Mouse (Mus musculus) liver, embryonic 11.5 days (tissue): ENCODE results near the gene Zcchc3. TPM values are rescaled to one million over a fixed set of nuclear protein-coding genes. Genes with fewer than 3 reads are reported as not detected.

Experiments used
- ATAC-seq: fragments of 200-750 bp; cut with Nextera tagmentation; replicated peaks from 2 replicates; pipeline ENCODE4 v1.8.0; 2017; ENCODE audit warnings: moderate number of reproducible peaks, mild to moderate bottlenecking, moderate TSS enrichment, moderate library complexity; ENCODE audit not compliant: low FRiP score
- DNase-seq: peaks from one replicate; pipeline ENCODE4 v3.0.0-alpha.2; 2017; ENCODE audit warnings: low spot score
- H3K27ac ChIP-seq: fragments of 300-500 bp; sonication (generic); 2 replicates; pipeline ENCODE4 v1.5.1; 2014; ENCODE audit warnings: mild to moderate bottlenecking, low read depth, low read length, control low read depth
- H3K27me3 ChIP-seq: fragments of 300-500 bp; sonication (generic); replicated peaks from 2 replicates; pipeline ENCODE4 v1.6.1; 2014; ENCODE audit warnings: low read length, mixed read lengths; ENCODE audit not compliant: control insufficient read depth, insufficient read depth
- H3K36me3 ChIP-seq: fragments of 300-500 bp; sonication (generic); 2 replicates; pipeline ENCODE4 v1.6.1; 2014; ENCODE audit warnings: mild to moderate bottlenecking, low read length, moderate library complexity, mixed read lengths; ENCODE audit not compliant: control insufficient read depth, insufficient read depth
- H3K4me1 ChIP-seq: fragments of 300-500 bp; sonication (generic); replicated peaks from 2 replicates; pipeline ENCODE4 v1.6.1; 2014; ENCODE audit warnings: low read length, mixed read lengths; ENCODE audit not compliant: control insufficient read depth, insufficient read depth
- H3K4me2 ChIP-seq: fragments of 300-500 bp; sonication (generic); 2 replicates; pipeline ENCODE4 v1.6.1; 2014; ENCODE audit warnings: mild to moderate bottlenecking, control low read depth, moderate library complexity
- H3K4me3 ChIP-seq: fragments of 300-500 bp; sonication (generic); 2 replicates; pipeline ENCODE4 v1.5.1; 2014; ENCODE audit warnings: low read depth, low read length, control low read depth
- H3K9ac ChIP-seq: fragments of 300-500 bp; sonication (generic); 2 replicates; pipeline ENCODE4 v1.6.1; 2014; ENCODE audit warnings: low read depth, low read length, control low read depth
- H3K9me3 ChIP-seq: fragments of 300-500 bp; sonication (generic); 2 replicates; pipeline ENCODE4 v1.6.1; 2016; ENCODE audit warnings: low read length, inconsistent platforms, mixed read lengths; ENCODE audit not compliant: control insufficient read depth
- WGBS: fragments of 180-500 bp; shearing (Covaris S2); extraction: QIAGEN DNeasy Blood & Tissue Kit; methylation state at CpG from one replicate; pipeline ENCODE4 v1.1.7; 2014; 5-methylcytosine and 5-hydroxymethylcytosine counted together
- polyA plus RNA-seq: library from polyadenylated mRNA; unstranded; fragments of >200 nt; fragmentation: Nextera tagmentation; extraction: Ambion mirVana; gene quantifications from 2 replicates; pipeline ENCODE4 v1.2.1, GENCODE M21; 2014

Gene Zcchc3
- polyA plus RNA-seq, 1 experiment from 2014 or later = 41.6 TPM

DNA sequence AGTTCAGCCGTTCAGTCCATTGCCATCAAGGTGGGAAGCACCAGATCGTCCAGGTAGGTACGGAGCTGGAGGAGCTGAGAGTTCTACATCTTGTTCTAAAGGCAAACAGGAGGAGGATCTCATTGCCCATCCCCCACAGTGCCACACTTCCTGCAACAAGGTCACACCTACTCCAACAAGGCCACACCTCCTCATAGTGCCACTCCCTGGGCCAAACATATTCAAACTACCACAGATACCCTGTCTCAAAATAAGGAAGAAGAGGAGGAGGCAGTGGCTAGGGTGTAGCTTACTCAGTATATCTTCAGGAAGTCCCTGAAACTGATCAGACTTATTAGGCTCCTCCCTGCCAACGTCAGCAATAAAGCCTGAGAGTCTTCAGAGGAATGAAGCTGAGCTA lies 30.6 kb downstream of the Zcchc3 start:
- H3K4me1 ChIP-seq = no peaks in the 10 kb centered on the region
- H3K9ac ChIP-seq = no peak overlapping the region
- H3K27me3 ChIP-seq = no peaks in the 10 kb centered on the region
- H3K4me3 ChIP-seq = no peak overlapping the region
- no peak overlapping the region for H3K4me2 ChIP-seq
- no peaks in the 10 kb centered on the region for H3K9me3 ChIP-seq
- DNase-seq (no peak), ATAC-seq (no peak)
- H3K27ac ChIP-seq = no peak overlapping the region
- 82% methylated on average over 4 of the region's 4 CpGs for WGBS
- no peaks in the 10 kb centered on the region for H3K36me3 ChIP-seq

DNA sequence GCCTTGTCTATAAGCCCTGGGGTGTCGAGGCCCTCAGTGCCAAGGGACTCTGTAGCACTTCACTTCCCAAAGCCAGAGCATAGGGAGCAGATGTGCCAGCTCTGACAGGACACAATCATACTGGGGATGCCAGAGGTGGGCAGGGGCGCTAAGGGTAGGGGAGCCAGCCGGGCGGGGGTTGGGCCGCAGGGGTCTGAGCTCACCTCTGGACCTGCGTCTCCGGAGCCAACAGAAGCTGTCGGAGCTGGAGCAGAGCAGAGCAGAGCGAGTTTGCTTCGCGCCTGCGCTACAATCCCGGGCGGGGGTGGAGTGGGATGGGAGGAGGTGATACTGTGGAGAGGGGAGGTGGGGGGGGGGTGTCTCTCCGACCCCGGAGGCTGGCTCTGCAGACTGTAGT lies 38.5 kb downstream of the Zcchc3 start, which contains the start of gene Nrsn2:
TSS of gene Nrsn2 (minus strand) at position 294 of the 397 bp plus-strand sequence.
- Histone ChIP-seq H3K27ac (no peak within 1 kb of the TSS), H3K4me2 (peak within 1 kb of the TSS; percentile 25), H3K27me3 (peaks cover 40% of the 10 kb centered on the region), H3K4me1 (no peaks in the 10 kb centered on the region), H3K36me3 (no peaks in the 10 kb centered on the region), H3K4me3 (no peak within 1 kb of the TSS), H3K9ac (no peak within 1 kb of the TSS), H3K9me3 (no peaks in the 10 kb centered on the region)
- no peak for DNase-seq
- no peak for ATAC-seq
- 3% methylated on average over 16 of the region's 16 CpGs for WGBS

DNA sequence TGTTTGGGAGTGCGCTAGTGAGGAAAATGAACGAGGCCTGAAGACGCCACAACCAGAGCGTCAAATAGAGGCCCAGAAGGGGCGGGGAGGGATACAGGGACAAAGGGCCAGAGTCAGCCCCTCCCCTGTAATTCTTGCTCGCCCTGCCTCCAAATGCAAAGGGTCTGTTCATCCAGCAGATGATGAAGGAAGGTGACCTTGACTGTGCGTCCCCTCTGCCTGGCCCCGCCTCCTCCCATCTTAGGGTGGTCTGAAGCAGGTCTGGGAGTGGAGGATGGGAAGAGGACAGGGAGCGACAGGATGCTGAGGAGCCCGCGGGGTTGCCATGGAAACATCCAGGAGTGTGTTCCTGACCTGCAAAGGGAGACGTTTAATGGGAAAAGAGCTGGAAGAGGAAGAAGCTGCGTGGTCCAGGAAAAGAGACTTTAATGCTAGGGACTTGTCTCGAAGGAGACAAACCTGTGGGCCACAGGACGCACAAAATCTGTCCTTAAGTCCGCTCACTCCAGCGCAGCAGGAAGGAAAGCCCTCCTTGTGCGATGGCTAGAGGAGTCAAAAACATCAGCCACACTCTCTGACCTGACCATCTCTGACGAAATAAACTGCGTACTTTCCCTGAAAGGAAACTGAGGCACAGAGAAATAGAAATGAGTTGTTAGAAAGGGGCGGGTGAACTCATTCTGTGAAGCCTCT lies 39.0 kb downstream of the Zcchc3 start:
- no peak overlapping the region for H3K27ac ChIP-seq
- ATAC-seq (no peak), DNase-seq (no peak)
- WGBS = 10% methylated on average over 21 of the region's 21 CpGs
- H3K9ac ChIP-seq = no peak overlapping the region
- no peaks in the 10 kb centered on the region for H3K36me3 ChIP-seq
- H3K4me2 ChIP-seq = peak overlapping the region; percentile 25; the same call in 1 of the 2 replicates
- H3K4me1 ChIP-seq = no peaks in the 10 kb centered on the region
- peaks cover 40% of the 10 kb centered on the region for H3K27me3 ChIP-seq
- no peak overlapping the region for H3K4me3 ChIP-seq
- no peaks in the 10 kb centered on the region for H3K9me3 ChIP-seq

DNA sequence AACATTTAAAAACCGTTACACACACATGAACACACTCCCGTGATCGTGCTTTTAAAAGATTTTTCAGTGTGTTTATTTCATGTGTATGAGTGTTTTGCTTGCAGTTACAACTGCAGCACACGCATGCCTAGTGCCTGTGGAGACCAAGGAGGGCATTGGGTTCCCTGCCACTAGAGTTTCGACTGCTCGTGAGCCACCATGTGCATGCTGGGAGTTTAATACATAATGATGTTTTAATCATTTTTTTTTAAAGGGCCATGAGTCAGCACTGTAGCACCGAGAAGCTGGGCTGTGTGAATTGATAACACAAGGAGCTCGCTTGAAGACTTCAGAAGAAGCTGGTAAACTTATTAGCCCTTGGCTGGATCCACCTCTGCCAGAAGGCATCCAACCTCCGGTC lies 41.3 kb downstream of the Zcchc3 start:
- H3K27ac ChIP-seq = no peak overlapping the region
- no peak overlapping the region for H3K9ac ChIP-seq
- 72% methylated on average over 9 of the region's 9 CpGs for WGBS
- peaks cover 40% of the 10 kb centered on the region for H3K27me3 ChIP-seq
- H3K4me2 ChIP-seq = no peak overlapping the region
- ATAC-seq (no peak), DNase-seq (no peak)
- no peaks in the 10 kb centered on the region for H3K9me3 ChIP-seq
- no peak overlapping the region for H3K4me3 ChIP-seq
- H3K36me3 ChIP-seq = no peaks in the 10 kb centered on the region
- no peaks in the 10 kb centered on the region for H3K4me1 ChIP-seq

DNA sequence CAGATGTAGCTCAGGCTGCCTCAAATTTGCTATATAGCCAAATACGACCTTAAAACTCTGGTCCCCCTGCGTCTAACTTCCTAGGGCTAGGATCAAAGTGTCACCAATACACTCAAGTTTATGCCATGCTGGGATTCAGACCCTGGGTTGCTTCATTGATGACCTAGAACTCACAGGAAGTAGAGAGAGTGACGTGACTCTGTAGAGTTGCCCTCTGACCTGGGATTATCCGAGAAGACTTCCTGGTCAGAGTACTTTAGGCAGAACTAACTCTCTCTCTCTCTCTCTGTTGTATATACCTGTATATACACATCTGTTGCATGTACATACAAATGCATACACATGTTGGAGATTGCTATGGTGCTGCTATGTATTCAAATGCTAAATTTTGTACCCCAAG lies 42.2 kb downstream of the Zcchc3 start:
- Histone ChIP-seq H3K36me3 (no peaks in the 10 kb centered on the region), H3K4me2 (no peak overlapping the region), H3K27ac (no peak overlapping the region), H3K4me3 (no peak overlapping the region), H3K4me1 (no peaks in the 10 kb centered on the region), H3K9ac (no peak overlapping the region), H3K27me3 (peaks cover 39% of the 10 kb centered on the region), H3K9me3 (no peaks in the 10 kb centered on the region)
- WGBS = 53% methylated on average over 4 of the region's 4 CpGs
- no peak for DNase-seq
- no peak for ATAC-seq

DNA sequence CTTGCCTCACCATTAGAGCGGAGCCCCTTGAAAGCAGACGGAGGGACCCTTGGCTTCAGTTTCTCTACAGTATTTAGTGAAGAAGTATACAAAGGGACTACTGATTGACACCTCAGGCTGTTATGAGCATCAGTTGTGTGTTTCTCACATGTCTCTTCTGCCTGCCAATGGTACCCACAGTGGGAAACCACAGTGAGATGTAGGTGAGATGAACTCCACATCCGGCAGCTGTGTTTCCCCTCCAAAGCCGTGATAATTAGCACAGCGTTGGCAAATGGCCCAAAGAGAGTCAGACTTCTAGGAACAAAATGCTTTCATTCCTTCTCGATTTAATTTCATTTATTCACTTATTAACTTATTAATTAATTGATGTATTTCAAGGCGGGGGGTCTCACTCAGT lies 42.7 kb downstream of the Zcchc3 start:
- DNase-seq = no peak
- no peak overlapping the region for H3K9ac ChIP-seq
- no peak overlapping the region for H3K4me2 ChIP-seq
- H3K4me3 ChIP-seq = no peak overlapping the region
- no peaks in the 10 kb centered on the region for H3K4me1 ChIP-seq
- ATAC-seq = no peak
- H3K9me3 ChIP-seq = no peaks in the 10 kb centered on the region
- no peak overlapping the region for H3K27ac ChIP-seq
- no peaks in the 10 kb centered on the region for H3K36me3 ChIP-seq
- 70% methylated on average over 7 of the region's 7 CpGs for WGBS
- peaks cover 34% of the 10 kb centered on the region for H3K27me3 ChIP-seq

DNA sequence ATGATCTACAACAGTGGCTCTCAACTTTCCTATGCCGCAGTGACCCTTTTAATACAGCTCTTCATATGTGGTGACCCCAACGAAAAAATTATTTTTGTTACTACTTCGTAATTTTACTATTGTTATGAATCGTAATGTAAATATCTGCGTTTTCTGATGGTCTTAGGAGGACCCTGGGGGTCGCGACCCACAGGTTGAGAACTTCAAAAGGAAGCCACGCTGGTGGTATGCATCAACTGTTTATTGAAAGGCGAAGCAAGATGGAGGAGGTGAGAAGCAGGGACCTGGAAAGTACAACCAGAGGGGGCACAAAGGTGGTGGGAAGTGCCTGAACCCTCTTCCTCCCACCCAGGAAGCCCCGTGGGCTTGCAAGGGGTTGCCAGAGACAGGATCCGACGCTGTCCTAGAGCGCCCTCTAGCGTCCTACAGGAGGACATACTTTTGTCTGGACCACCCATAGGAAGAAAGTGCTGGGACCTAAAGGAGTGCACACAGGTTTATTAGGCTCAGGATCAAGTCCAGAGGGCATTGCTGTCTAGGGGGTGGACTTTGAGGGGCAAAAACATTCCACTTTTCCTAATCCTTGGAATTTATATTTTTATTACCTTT lies 46.2 kb downstream of the Zcchc3 start:
- DNase-seq (peak; percentile 45), ATAC-seq (no peak)
- Histone ChIP-seq H3K27me3 (no peaks in the 10 kb centered on the region; the same call in 1 of the 2 replicates), H3K9me3 (no peaks in the 10 kb centered on the region), H3K9ac (no peak overlapping the region), H3K4me1 (peaks cover under 1% of the 10 kb centered on the region; the same call in 1 of the 2 replicates), H3K27ac (no peak overlapping the region), H3K4me2 (0 out of 2 replicates have a peak overlapping the region, but pooled peaks have one; percentile 28), H3K36me3 (no peaks in the 10 kb centered on the region), H3K4me3 (no peak overlapping the region)
- 27% methylated on average over 14 of the region's 14 CpGs for WGBS

DNA sequence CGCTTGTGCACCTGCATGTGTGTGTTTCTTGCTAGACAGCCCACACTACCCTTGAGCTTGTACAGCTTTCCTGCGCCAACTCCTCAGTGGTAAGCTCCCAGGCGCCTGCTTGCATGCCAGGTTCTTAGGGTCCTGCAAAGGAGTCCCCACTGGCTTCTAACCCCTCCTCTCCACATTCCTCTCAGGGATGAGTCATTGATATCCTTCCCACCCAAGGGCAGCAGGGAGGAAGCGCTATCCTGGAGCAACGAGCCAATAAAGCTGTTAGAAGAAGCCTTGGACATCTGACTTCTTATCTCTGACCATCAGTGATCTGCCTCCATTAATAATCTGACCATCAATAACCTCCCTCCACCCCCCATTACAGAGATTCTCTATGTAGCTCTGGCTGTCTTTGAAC lies 46.9 kb downstream of the Zcchc3 start:
- ATAC-seq (no peak), DNase-seq (no peak)
- Histone ChIP-seq H3K4me2 (no peak overlapping the region), H3K4me1 (peaks cover 4% of the 10 kb centered on the region; the same call in 1 of the 2 replicates), H3K4me3 (no peak overlapping the region), H3K9me3 (no peaks in the 10 kb centered on the region), H3K9ac (no peak overlapping the region), H3K27me3 (no peaks in the 10 kb centered on the region; the same call in 1 of the 2 replicates), H3K27ac (no peak overlapping the region), H3K36me3 (no peaks in the 10 kb centered on the region)
- 73% methylated on average over 5 of the region's 5 CpGs for WGBS
